Mouse (Mus musculus) heart, embryonic 10.5 days (tissue): ENCODE results near the gene D17H6S53E. TPM values are rescaled to one million over a fixed set of nuclear protein-coding genes. Genes with fewer than 3 reads are reported as not detected.

ENCODE experiments used
- DNase-seq: peaks from one replicate; pipeline ENCODE4 v3.0.0-alpha.2; 2017; ENCODE audit warnings: low spot score
- H3K27ac ChIP-seq: fragments of 300-500 bp; sonication (generic); 2 replicates; pipeline ENCODE4 v1.5.1; 2016; ENCODE audit warnings: mild to moderate bottlenecking
- H3K27me3 ChIP-seq: fragments of 300-500 bp; sonication (generic); 2 replicates; pipeline ENCODE4 v1.6.1; 2016; ENCODE audit warnings: mild to moderate bottlenecking; ENCODE audit not compliant: poor library complexity, insufficient read depth, severe bottlenecking
- H3K36me3 ChIP-seq: fragments of 300-500 bp; sonication (generic); 2 replicates; pipeline ENCODE4 v1.6.1; 2016; ENCODE audit warnings: mild to moderate bottlenecking, moderate library complexity
- H3K4me1 ChIP-seq: fragments of 300-500 bp; sonication (generic); 2 replicates; pipeline ENCODE4 v1.6.1; 2016; ENCODE audit warnings: mild to moderate bottlenecking
- H3K4me3 ChIP-seq: fragments of 300-500 bp; sonication (generic); 2 replicates; pipeline ENCODE4 v1.5.1; 2016; ENCODE audit warnings: mild to moderate bottlenecking, moderate library complexity
- H3K9me3 ChIP-seq: fragments of 300-500 bp; sonication (generic); 2 replicates; pipeline ENCODE4 v1.6.1; 2016; ENCODE audit warnings: mild to moderate bottlenecking, moderate library complexity
- WGBS: fragments of 180-500 bp; shearing (Covaris S2); methylation state at CpG from one replicate; pipeline ENCODE4 v1.1.7; 2016; 5-methylcytosine and 5-hydroxymethylcytosine counted together
- polyA plus RNA-seq: library from polyadenylated mRNA; unstranded; fragments of >200 nt; fragmentation: Nextera tagmentation; extraction: Ambion mirVana; gene quantifications from 2 replicates; pipeline ENCODE4 v1.2.1, GENCODE M21; 2016

D17H6S53E gene
- polyA plus RNA-seq, 1 experiment from 2014 or later = 7.4 TPM

DNA sequence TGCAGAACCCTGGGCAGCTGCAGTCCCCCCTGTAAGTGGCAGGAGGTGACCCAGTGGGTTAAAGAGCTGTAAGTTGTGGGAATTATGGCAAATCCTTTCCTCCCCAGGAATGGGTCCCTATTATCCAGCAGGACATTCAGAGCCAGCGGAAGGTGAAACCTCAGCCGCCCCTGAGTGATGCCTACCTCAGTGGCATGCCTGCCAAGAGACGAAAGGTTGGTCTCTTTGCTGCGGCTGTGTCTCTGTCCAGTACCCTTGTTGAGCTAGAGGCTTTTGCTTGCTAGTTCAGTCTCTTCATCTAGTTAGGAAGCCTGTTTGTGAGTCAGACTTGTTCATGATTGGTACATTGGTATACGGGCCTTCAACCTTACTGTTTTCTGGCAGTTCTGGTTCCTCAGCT, 20.0 kb downstream of the D17H6S53E start:
- H3K27ac ChIP-seq = no peak overlapping the region
- H3K27me3 ChIP-seq = no peaks in the 10 kb centered on the region
- no peak for DNase-seq
- H3K4me1 ChIP-seq = no peaks in the 10 kb centered on the region
- H3K9me3 ChIP-seq = no peaks in the 10 kb centered on the region
- H3K4me3 ChIP-seq = no peak overlapping the region
- peaks cover 98% of the 10 kb centered on the region for H3K36me3 ChIP-seq
- 87% methylated on average over 5 of the region's 5 CpGs for WGBS

DNA sequence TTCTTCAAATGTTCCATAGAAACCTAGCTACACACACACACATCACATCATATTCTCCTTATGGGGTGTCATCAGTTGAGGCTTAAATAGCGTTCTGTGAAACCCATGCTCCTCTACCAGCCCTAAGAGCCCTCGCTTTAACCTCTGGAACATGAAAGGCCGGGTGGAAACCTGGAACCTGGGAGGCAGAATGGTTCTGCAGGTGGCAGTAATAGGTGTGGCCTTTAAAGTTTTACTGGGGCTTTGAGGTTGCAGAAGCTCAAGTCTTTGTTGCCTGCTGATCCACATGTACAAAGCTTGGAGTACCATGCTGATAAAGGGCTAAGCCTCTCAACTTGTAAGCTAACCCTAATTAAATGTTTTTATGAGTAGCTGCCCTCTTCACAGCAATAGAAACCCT, 21.2 kb downstream of the D17H6S53E start:
- H3K4me1 ChIP-seq = no peaks in the 10 kb centered on the region
- DNase-seq = no peak
- 55% methylated on average over 3 of the region's 3 CpGs for WGBS
- H3K4me3 ChIP-seq = no peak overlapping the region
- H3K9me3 ChIP-seq = no peaks in the 10 kb centered on the region
- H3K27me3 ChIP-seq = no peaks in the 10 kb centered on the region
- peaks cover 98% of the 10 kb centered on the region for H3K36me3 ChIP-seq
- no peak overlapping the region for H3K27ac ChIP-seq

DNA sequence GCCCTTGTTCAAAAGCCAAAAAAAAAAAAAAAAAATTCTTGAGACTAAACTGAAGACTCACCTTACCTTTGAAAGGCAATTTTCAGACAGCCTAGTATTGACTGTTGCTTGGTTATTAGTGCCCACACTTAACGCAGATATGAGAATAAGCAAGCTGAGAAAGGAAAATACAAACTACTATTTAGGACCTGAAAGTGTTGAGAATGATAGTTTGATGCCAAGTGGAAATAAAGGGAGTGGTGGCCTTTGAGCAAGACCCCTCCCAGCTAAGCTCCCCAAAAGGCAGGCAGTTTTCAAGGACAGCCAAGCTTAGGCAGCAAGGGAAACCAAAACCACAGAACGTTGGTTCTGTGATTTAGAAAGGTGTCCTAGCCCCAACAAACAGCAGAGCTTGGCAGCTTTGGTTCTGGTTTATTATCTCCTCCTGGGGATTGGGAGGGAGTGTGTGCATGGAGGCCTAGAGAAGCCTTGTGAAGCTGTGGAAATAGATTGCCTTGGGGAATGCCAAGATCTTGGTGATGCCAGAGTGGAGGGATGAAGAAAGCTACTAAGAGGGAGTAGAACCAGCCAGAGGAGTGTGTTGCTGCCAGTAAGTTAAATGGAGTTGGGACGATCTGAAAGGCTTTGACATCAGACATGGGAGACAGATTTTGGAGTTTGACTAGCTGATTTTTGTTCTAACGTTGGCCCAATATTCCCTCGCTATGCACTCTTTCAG, 21.9 kb downstream of the D17H6S53E start:
- Histone ChIP-seq H3K36me3 (peaks cover 98% of the 10 kb centered on the region), H3K27me3 (no peaks in the 10 kb centered on the region), H3K27ac (no peak overlapping the region), H3K4me3 (no peak overlapping the region), H3K9me3 (no peaks in the 10 kb centered on the region), H3K4me1 (no peaks in the 10 kb centered on the region)
- WGBS = 74% methylated on average over 5 of the region's 5 CpGs
- DNase-seq = no peak

DNA sequence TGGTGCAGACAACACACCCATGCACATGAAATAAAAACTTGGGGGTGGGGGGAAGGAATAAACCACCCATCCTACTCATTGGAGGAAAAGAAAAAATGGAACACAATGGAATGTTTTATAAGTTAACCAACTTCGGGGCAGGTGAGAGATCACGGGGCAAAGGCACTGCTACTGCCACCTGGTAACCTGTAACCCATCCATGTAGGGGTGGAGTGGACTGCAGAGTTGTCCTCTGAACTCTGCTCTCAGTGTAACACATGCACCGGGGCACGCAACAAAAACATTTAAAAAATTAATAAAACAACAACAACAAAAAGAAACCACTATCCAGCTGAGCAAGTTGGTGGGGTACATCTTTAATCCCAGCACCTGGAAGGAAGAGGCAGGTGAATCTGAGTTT, 25.9 kb downstream of the D17H6S53E start:
- Histone ChIP-seq H3K4me3 (no peak overlapping the region), H3K27ac (no peak overlapping the region), H3K4me1 (no peaks in the 10 kb centered on the region), H3K36me3 (peaks cover 98% of the 10 kb centered on the region), H3K27me3 (no peaks in the 10 kb centered on the region), H3K9me3 (no peaks in the 10 kb centered on the region)
- 97% methylated on average over 4 of the region's 4 CpGs for WGBS
- DNase-seq = no peak

DNA sequence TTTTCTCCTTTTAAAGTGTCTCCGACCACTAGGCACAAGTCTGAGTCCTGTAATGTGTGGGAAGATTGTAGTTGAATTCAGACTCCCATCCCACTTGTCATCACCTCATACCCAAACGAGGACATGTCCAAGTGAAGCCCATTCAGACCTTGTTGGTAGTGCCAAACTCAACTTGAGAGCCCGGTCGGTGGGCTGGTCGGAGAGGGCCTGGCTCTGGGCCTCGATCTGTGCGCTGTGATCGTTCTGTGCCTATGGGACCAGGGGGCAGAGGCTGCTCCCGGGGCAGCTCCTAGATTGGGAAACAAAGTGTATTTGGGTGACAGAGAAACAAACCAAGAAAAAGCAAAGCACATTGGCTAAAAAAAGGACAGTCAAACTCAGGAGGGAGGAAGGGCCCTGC, 26.9 kb downstream of the D17H6S53E start:
- Histone ChIP-seq H3K27me3 (no peaks in the 10 kb centered on the region), H3K4me1 (no peaks in the 10 kb centered on the region), H3K4me3 (no peak overlapping the region), H3K9me3 (no peaks in the 10 kb centered on the region), H3K27ac (no peak overlapping the region), H3K36me3 (peaks cover 98% of the 10 kb centered on the region)
- no peak for DNase-seq
- 91% methylated on average over 9 of the region's 9 CpGs for WGBS

DNA sequence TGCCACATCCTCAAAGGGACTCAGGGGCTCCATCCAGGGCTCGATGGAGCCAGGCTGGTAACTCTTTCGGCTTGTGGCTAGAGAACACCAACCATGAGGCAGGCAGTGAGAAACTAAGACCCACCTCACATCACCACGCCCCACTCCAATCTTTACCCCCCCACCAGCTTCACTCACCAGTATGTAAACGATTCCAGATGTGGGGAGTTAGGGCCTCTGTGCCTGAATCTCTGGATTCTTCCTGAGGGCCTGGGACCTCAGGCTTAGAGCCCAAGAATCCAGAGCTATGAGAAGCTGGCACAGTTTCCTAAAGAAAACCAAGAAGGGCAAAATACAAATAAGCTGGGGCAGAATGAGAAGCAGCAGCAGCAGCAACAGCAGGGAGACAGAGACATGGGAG, 27.8 kb downstream of the D17H6S53E start:
- no peak overlapping the region for H3K4me3 ChIP-seq
- H3K9me3 ChIP-seq = no peaks in the 10 kb centered on the region
- WGBS = 88% methylated on average over 4 of the region's 4 CpGs
- no peaks in the 10 kb centered on the region for H3K27me3 ChIP-seq
- no peak for DNase-seq
- H3K36me3 ChIP-seq = peaks cover 98% of the 10 kb centered on the region
- no peak overlapping the region for H3K27ac ChIP-seq
- no peaks in the 10 kb centered on the region for H3K4me1 ChIP-seq

DNA sequence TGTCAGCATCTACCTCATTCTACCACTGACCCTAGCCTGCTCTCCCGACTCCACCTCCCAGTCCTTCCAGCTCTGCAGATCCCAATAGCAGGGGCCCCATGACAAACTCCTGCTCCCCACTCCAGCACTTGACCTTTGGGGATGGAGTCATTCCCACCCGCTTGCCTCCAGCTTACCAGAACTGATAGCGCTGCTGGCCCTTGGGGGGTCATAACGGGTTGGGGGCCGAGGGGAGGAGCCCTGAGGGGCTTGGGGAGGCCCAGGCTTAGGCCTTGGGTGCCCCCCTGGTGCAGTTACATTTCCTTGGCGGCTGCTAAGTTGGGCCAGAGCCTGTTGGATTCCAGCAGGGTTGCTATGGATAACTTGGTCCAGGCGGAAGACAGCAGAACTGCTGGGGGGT, 28.4 kb downstream of the D17H6S53E start:
- Histone ChIP-seq H3K27ac (no peak overlapping the region), H3K4me1 (no peaks in the 10 kb centered on the region), H3K4me3 (no peak overlapping the region), H3K9me3 (no peaks in the 10 kb centered on the region), H3K36me3 (peaks cover 98% of the 10 kb centered on the region), H3K27me3 (no peaks in the 10 kb centered on the region)
- no peak for DNase-seq
- WGBS = 79% methylated on average over 7 of the region's 7 CpGs

DNA sequence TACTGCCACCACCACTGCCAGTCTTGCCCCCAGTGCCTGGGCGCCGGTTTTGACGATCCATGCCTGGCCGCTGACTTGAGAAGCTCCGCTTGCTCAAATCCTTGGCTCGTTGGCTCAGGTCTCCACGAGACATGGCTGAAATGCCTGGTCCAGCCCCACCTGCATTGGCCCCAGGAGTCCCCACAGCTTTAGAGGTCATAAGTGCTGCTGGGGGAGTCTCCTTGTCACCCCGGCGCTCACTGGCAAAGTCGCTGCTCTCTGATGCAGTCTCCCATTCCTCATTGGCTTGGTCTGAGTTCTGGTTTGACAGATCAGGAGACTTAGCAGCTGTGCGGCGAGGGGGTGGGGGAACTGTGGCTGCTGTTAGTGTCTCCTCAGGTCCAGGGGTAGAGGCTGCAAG, 29.3 kb downstream of the D17H6S53E start:
- Histone ChIP-seq H3K4me3 (no peak overlapping the region), H3K27ac (no peak overlapping the region), H3K9me3 (no peaks in the 10 kb centered on the region), H3K36me3 (peaks cover 98% of the 10 kb centered on the region), H3K4me1 (no peaks in the 10 kb centered on the region), H3K27me3 (no peaks in the 10 kb centered on the region)
- no peak for DNase-seq
- WGBS = 93% methylated on average over 12 of the region's 12 CpGs

DNA sequence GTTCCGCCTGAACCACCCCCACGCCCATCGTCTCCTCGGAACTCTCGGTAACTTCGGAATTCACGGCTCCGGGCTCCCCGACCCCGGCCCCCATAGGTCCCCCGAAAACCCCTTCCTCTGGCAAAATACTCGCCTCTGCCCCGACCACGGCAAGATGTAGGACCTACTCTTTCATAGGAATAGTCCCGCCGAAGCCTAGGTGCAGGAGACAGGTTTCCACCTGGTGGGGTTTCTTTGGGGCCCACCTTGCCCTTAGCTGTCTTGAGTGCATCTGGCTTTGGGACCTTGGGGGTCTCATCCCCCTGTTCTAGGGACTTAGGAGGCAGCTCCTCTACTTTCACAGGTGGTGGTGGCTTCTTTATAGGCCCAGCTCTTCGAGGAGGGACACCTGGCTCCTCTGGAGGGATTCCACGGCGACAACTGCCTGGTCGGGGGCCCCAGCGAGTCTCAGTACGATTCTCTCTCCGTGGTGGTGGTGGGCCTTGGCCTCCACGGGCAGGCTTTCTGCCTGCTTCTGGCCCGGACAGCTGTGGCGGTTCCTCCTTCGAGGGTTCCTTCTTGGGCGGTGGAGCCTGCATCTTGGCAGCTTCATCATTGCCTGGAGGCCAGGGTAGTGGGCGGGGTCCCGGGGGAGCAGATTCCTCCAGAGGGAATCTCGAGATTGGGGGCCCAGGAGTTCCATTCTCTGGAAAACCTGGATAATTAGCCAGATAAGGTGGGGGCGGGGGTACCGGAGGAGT, 30.5 kb downstream of the D17H6S53E start:
- 92% methylated on average over 33 of the region's 33 CpGs for WGBS
- Histone ChIP-seq H3K4me1 (0 out of 2 replicates have a peak, but pooled peaks cover 2% of the 10 kb centered on the region), H3K36me3 (peaks cover 100% of the 10 kb centered on the region), H3K27me3 (no peaks in the 10 kb centered on the region), H3K9me3 (no peaks in the 10 kb centered on the region), H3K27ac (no peak overlapping the region), H3K4me3 (no peak overlapping the region)
- DNase-seq = no peak

DNA sequence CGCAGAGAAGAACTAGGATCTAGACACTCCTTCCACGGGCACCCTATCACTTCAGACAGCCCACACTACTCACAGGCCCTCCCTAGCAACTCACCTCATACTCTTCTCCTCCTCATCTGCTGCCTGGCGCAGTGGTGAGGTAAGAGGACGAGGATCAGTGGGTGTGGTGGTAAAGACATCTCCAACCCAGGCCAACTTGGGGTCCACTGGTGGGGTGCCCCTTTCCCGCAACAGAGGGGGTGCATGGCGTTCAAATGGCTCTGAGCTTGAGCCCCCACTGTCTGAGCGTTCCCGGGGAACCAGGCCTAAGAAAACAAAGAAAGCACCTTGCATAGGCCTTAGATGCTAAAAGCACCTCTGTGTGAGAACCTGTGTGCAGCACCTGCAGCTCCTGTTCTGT, 31.1 kb downstream of the D17H6S53E start:
- Histone ChIP-seq H3K9me3 (no peaks in the 10 kb centered on the region), H3K4me1 (peaks cover 4% of the 10 kb centered on the region; the same call in 1 of the 2 replicates), H3K27me3 (no peaks in the 10 kb centered on the region), H3K4me3 (no peak overlapping the region), H3K27ac (no peak overlapping the region), H3K36me3 (peaks cover 100% of the 10 kb centered on the region)
- 89% methylated on average over 8 of the region's 8 CpGs for WGBS
- DNase-seq = no peak

DNA sequence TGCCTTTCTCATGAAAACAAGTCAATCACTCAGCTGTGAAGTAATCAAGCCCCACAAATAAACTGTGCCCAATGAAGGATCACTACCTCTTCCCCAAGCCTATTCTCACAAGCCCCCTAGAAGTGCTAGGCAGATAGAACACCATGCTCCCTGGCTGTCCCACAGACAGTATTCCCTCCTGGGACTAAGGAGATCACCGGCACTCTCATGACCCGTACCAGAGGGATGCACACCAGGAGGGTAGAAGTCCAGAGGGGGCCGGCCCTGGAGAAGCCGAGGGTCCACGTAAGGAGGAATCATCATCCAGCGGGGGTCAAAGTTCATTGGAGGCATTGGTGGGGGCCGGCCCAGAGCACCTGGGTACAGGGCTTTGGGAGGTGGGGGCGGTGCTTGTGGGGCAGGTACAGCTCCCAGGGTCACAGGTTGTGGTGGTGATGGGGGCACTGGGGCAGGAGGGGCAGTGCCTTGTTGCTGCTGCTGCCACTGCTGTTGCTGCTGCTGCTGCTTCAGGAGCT, 31.5 kb downstream of the D17H6S53E start:
- Histone ChIP-seq H3K4me3 (no peak overlapping the region), H3K4me1 (peaks cover 8% of the 10 kb centered on the region), H3K27me3 (no peaks in the 10 kb centered on the region), H3K36me3 (peaks cover 99% of the 10 kb centered on the region), H3K9me3 (no peaks in the 10 kb centered on the region), H3K27ac (no peak overlapping the region)
- WGBS = 97% methylated on average over 8 of the region's 8 CpGs
- DNase-seq = no peak

DNA sequence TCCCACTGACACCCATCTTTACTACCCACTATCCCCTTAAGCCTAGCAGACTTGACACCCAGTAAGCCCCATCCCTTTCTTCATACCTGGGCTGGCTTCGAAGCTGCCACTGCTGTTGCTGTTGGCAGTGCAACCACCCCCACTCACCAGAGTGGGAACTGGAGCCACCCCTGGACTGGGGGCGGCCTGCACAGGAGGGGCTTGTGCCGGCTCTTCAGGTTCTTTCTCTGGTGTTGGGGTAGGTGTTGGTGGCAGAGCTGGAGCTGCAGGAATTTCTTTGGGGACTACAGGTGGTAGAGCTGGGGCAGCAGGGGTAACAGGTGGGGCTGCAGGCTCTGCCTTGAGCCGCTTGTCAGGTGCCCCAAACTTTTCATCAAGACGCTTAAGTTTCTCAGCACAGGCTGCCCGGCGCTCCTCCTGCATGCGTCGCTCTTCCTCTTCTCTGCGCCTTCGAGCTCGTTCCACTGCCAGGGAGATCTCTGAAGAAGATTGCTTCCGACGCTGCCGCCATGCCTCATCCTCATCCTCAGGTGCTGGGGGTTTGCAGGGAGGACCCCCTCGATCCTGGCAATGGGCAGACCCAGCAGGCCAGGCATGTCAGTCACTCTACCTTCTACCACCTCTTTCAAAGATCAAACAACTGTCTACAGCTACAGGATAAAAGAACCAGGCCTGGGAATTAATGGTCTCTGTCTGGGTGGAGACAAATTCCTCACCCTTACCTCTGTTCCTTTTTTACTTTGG, 32.8 kb downstream of the D17H6S53E start:
- Histone ChIP-seq H3K9me3 (no peaks in the 10 kb centered on the region), H3K4me1 (peaks cover 17% of the 10 kb centered on the region), H3K4me3 (no peak overlapping the region), H3K27ac (no peak overlapping the region), H3K36me3 (peaks cover 88% of the 10 kb centered on the region), H3K27me3 (no peaks in the 10 kb centered on the region)
- 90% methylated on average over 16 of the region's 16 CpGs for WGBS
- no peak for DNase-seq

DNA sequence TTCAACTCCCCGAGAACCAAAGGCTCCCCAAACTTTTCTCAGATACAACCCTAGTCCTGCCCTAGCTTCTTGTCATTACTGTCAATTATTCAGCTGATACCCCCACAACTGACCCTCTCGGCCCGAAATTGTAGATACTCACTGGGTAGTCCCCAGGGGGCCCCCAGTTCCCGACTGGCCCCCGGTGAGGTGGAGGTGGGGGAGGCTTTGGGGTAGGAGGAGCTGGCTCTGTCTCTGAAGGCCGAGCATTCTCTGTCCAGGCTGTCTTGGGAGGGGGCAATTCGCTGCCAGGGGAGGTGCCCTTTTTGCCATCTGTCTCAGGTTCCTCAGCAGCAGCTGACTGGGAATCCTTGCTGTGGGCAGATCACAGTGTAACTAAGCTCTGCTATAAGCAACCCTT, 33.5 kb downstream of the D17H6S53E start:
- H3K9me3 ChIP-seq = no peaks in the 10 kb centered on the region
- H3K27ac ChIP-seq = no peak overlapping the region
- no peaks in the 10 kb centered on the region for H3K27me3 ChIP-seq
- H3K36me3 ChIP-seq = peaks cover 81% of the 10 kb centered on the region
- DNase-seq = no peak
- WGBS = 87% methylated on average over 7 of the region's 7 CpGs
- H3K4me1 ChIP-seq = peaks cover 17% of the 10 kb centered on the region
- H3K4me3 ChIP-seq = no peak overlapping the region
